ENCODE assay signal across 9 mouse cellular contexts in genomic region chr17:40823817-40824216, GRCm38 (mm10). TPM values are rescaled to one million over a fixed set of nuclear protein-coding genes. Genes with fewer than 3 reads are reported as not detected.
A peak's percentile ranks its signal among the peaks of the same experiment; 100 is the strongest.
DNase-seq lines count a peak whose midpoint lies in the region; ATAC-seq lines count a peak whose summit lies in the region.
"Had no signal": no experiment of that assay in that cellular context is flagged by ENCODE, and none has a peak within 500 bp of the region (broad histone marks: within the 10 kb centered on the region; RNA-seq: fewer than 3 reads in every experiment).

No protein-coding gene starts in this region.

- H3K27ac ChIP-seq in embryonic facial prominence, embryonic 14.5 days (replicated peaks; ENCODE audit: low read depth, low read length) = no peak overlapping the region
- H3K27ac ChIP-seq: heart, embryonic 15.5 days had no signal

- no peaks in the 10 kb centered on the region for H3K36me3 ChIP-seq in embryonic facial prominence, embryonic 14.5 days (ENCODE audit: control insufficient read depth, insufficient read depth, low read length)
- H3K36me3 ChIP-seq: heart, embryonic 15.5 days had no signal

- H3K27me3 ChIP-seq in embryonic facial prominence, embryonic 14.5 days (replicated peaks; ENCODE audit: control insufficient read depth, insufficient read depth, low read length) = no peaks in the 10 kb centered on the region
- H3K27me3 ChIP-seq: heart, embryonic 15.5 days had no signal

- no peaks in the 10 kb centered on the region for H3K4me1 ChIP-seq in embryonic facial prominence, embryonic 14.5 days (ENCODE audit: control insufficient read depth, insufficient read depth, low read length)
- H3K4me1 ChIP-seq: heart, embryonic 15.5 days had no signal

- no peak for ATAC-seq in embryonic facial prominence, embryonic 14.5 days (ENCODE audit: low read depth)
- ATAC-seq in megakaryocyte progenitor cell, adult 5-6 weeks (replicated peaks; ENCODE audit: poor library complexity) = peak; percentile 73

- 18% methylated on average over 4 of the region's 4 CpGs for WGBS in embryonic facial prominence, embryonic 14.5 days

- no peaks in the 10 kb centered on the region for H3K9me3 ChIP-seq in embryonic facial prominence, embryonic 14.5 days (ENCODE audit: control insufficient read depth, low read length)
- H3K9me3 ChIP-seq: heart, embryonic 15.5 days had no signal

- peak; percentile 9 to 10 for DNase-seq in left cerebral cortex, postnatal 14 days (ENCODE audit: low spot score in 2 of 2)
- no peak for DNase-seq in left cerebral cortex, adult 9 months (ENCODE audit: low spot score in 2 of 2)
- peak; percentile 44 for DNase-seq in R1 (ENCODE audit: low read depth, low spot score)
- DNase-seq in embryonic facial prominence, embryonic 14.5 days (ENCODE audit: low spot score) = peak; percentile 46
- DNase-seq in gastrocnemius, postnatal 4 days (ENCODE audit: low spot score in 2 of 2) = no peak
- no peak for DNase-seq in adrenal gland, postnatal 4 days (ENCODE audit: low spot score in 2 of 2)

- H3K4me3 ChIP-seq in embryonic facial prominence, embryonic 14.5 days (ENCODE audit: low read depth, low read length) = no peak overlapping the region
- H3K4me3 ChIP-seq: heart, embryonic 15.5 days had no signal

- no peak overlapping the region for H3K9ac ChIP-seq in embryonic facial prominence, embryonic 14.5 days (ENCODE audit: low read depth, low read length)
- H3K9ac ChIP-seq: heart, embryonic 15.5 days had no signal

- intact Hi-C loops in left cerebral cortex, postnatal 14 days (cut with DNase I) = no loop called here

- H3K4me2 ChIP-seq in embryonic facial prominence, embryonic 14.5 days (ENCODE audit: low read depth, low read length) = no peak overlapping the region
- H3K4me2 ChIP-seq: heart, embryonic 15.5 days had no signal

RNA-seq across cellular contexts. Expression of gene Rhag, which starts 12.9 kb away (rescaled TPM):
- total RNA-seq in left cerebral cortex, postnatal 14 days (2021) = not detected
- polyA plus RNA-seq in embryonic facial prominence, embryonic 14.5 days (2014; fragmentation: Nextera tagmentation; extraction: Ambion mirVana) = 0.42 and 0.55 TPM in 2 replicates
- total RNA-seq in megakaryocyte progenitor cell, adult 5-6 weeks (2015) = 16.4 and 24.2 TPM in 2 replicates
- total RNA-seq in megakaryocyte progenitor cell, adult 5-6 weeks (2017) = 5.7 and 7.8 TPM in 2 replicates
- under 1 TPM in 1 of 2 experiments, not detected in 1; 0.65 TPM for total RNA-seq in gastrocnemius, postnatal 4 days (2021)
- 10 to 100 TPM in 1 of 2 experiments, 1 to 10 TPM in 1; 3.7 to 11.7 TPM for total RNA-seq in adrenal gland, postnatal 4 days (2021)
- polyA plus RNA-seq: small intestine, adult 2 months had no signal

RNA-seq across cellular contexts. Expression of gene Crisp2, which starts 17.0 kb away (rescaled TPM):
- not detected for total RNA-seq in left cerebral cortex, postnatal 14 days (2021)
- polyA plus RNA-seq in embryonic facial prominence, embryonic 14.5 days (2014; fragmentation: Nextera tagmentation; extraction: Ambion mirVana) = not detected in 2 replicates
- 0.54 TPM in 1 of 2 replicates, not detected in the other for total RNA-seq in megakaryocyte progenitor cell, adult 5-6 weeks (2015)
- 0.29 and 0.78 TPM in 2 replicates for total RNA-seq in megakaryocyte progenitor cell, adult 5-6 weeks (2017)
- not detected for total RNA-seq in gastrocnemius, postnatal 4 days (2021)
- not detected for total RNA-seq in adrenal gland, postnatal 4 days (2021)
- polyA plus RNA-seq: heart, embryonic 15.5 days; small intestine, adult 2 months had no signal

RNA-seq across cellular contexts. Expression of gene 9130008F23Rik, which starts 56.5 kb away (rescaled TPM):
- total RNA-seq in left cerebral cortex, postnatal 14 days (2021) = under 1 TPM; 0.26 to 0.34 TPM
- polyA plus RNA-seq in embryonic facial prominence, embryonic 14.5 days (2014; fragmentation: Nextera tagmentation; extraction: Ambion mirVana) = 1.1 and 1.6 TPM in 2 replicates
- total RNA-seq in megakaryocyte progenitor cell, adult 5-6 weeks (2015) = 0.94 and 1.2 TPM in 2 replicates
- total RNA-seq in megakaryocyte progenitor cell, adult 5-6 weeks (2017) = 3.2 and 6.0 TPM in 2 replicates
- under 1 TPM; 0.16 to 0.49 TPM for total RNA-seq in gastrocnemius, postnatal 4 days (2021)
- total RNA-seq in adrenal gland, postnatal 4 days (2021) = 1 to 10 TPM in 1 of 2 experiments, under 1 TPM in 1; 0.90 to 1.0 TPM

Comparison
In these comparisons a context has a peak if more than half of its experiments do, and no peak if none do; other contexts are left out.
1. DNase-seq: peak in left cerebral cortex, postnatal 14 days (2 of 2), R1 (single experiment) and embryonic facial prominence, embryonic 14.5 days (single experiment); none in left cerebral cortex, adult 9 months (0 of 2), gastrocnemius, postnatal 4 days (0 of 2) and adrenal gland, postnatal 4 days (0 of 2).